Comparison of ENCODE assay signal across 8 mouse cellular contexts in the genomic region with DNA sequence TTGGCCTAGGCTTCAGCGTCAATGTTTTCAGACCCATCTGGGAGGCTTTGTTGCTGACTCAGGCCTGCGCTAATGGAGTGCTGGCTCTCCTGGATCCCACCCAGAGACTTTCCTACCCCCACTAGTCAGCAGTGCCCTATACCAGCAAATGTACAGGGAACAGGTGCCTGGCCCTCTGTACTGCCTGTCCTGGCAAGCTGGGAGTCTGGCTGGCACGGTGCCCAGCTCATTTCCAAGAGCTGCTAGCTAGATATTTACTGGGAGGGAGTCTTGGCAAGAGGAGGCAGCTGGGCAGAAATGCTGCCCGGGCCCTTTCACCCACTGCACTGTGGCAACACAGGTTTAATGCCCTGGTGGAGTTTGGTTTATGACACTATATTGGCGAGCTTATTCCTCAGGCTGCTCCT.
DNase-seq lines count a peak whose midpoint lies in the region; ATAC-seq lines count a peak whose summit lies in the region.

No protein-coding gene starts in this region.

- 33% methylated on average over 5 of the region's 5 CpGs for WGBS in hindbrain, embryonic 16.5 days

- H3K4me2 ChIP-seq in hindbrain, embryonic 16.5 days (ENCODE audit: low read length), result no peak overlapping the region

- DNase-seq in NIH3T3 (ENCODE audit: low read depth), result peak; percentile 46
- DNase-seq in frontal cortex, postnatal 25 days (ENCODE audit: low spot score in 2 of 2), result peak; percentile 57 to 71
- DNase-seq in layer of hippocampus, postnatal 14 days (ENCODE audit: low spot score in 2 of 2), result peak; percentile 88 to 92
- peak; percentile 81 to 88 for DNase-seq in lung, postnatal 4 days
- peak; percentile 60 for DNase-seq in telencephalon, adult 2 months (ENCODE audit: low read depth, low spot score)

- no peaks in the 10 kb centered on the region for H3K36me3 ChIP-seq in hindbrain, embryonic 16.5 days (ENCODE audit: control insufficient read depth, insufficient read depth, low read length)

- peak; percentile 88 for ATAC-seq in cerebellum, adult (ENCODE audit: insufficient number of reproducible peaks, low FRiP score, low TSS enrichment)
- ATAC-seq in hindbrain, embryonic 16.5 days, result peak; percentile 97
- ATAC-seq in megakaryocyte, adult 5-6 weeks (ENCODE audit: poor library complexity, severe bottlenecking), result no peak

- H3K27me3 ChIP-seq in hindbrain, embryonic 16.5 days (replicated peaks; ENCODE audit: control insufficient read depth, insufficient read depth, low read length), result no peaks in the 10 kb centered on the region

- no peak overlapping the region for H3K9ac ChIP-seq in hindbrain, embryonic 16.5 days (ENCODE audit: low read depth, low read length)

- H3K27ac ChIP-seq in hindbrain, embryonic 16.5 days (ENCODE audit: low read depth, low read length), result peak overlapping the region; percentile 70; the same call in 1 of the 2 replicates

- H3K9me3 ChIP-seq in hindbrain, embryonic 16.5 days (ENCODE audit: control insufficient read depth, low read length), result no peaks in the 10 kb centered on the region

- H3K4me3 ChIP-seq in hindbrain, embryonic 16.5 days (ENCODE audit: low read length), result no peak overlapping the region

- peaks cover 9% of the 10 kb centered on the region for H3K4me1 ChIP-seq in hindbrain, embryonic 16.5 days (ENCODE audit: control insufficient read depth, insufficient read depth, low read depth, low read length)
